ENCODE assay signal across 10 mouse cellular contexts in genomic region chr8:113866530-113866929, GRCm38 (mm10). TPM values are rescaled to one million over a fixed set of nuclear protein-coding genes. Genes with fewer than 3 reads are reported as not detected.
"Had no signal": no experiment of that assay in that cellular context is flagged by ENCODE, and none has a peak within 500 bp of the region (broad histone marks: within the 10 kb centered on the region; RNA-seq: fewer than 3 reads in every experiment).

No protein-coding gene starts in this region.

- H3K9ac ChIP-seq: liver, embryonic 15.5 days; midbrain, embryonic 13.5 days had no signal

- H3K9me3 ChIP-seq: limb, embryonic 10.5 days; liver, embryonic 15.5 days; midbrain, embryonic 13.5 days had no signal

- H3K27ac ChIP-seq: left cerebral cortex, adult 2 months; limb, embryonic 10.5 days; liver, embryonic 15.5 days; midbrain, embryonic 13.5 days; stomach, postnatal 0 days had no signal

- H3K4me2 ChIP-seq: liver, embryonic 11.5 days; liver, embryonic 15.5 days; midbrain, embryonic 13.5 days had no signal

- DNase-seq: lung, adult 2 months; right cerebral cortex, adult 18-20 months; right cerebral cortex, postnatal 25 days had no signal

- H3K27me3 ChIP-seq: liver, embryonic 15.5 days; midbrain, embryonic 13.5 days had no signal

- H3K36me3 ChIP-seq: limb, embryonic 10.5 days; liver, embryonic 15.5 days; midbrain, embryonic 13.5 days had no signal

- H3K4me3 ChIP-seq: left cerebral cortex, adult 2 months; limb, embryonic 10.5 days; liver, embryonic 15.5 days; midbrain, embryonic 13.5 days had no signal

- ATAC-seq: lung, postnatal 0 days; midbrain, embryonic 13.5 days had no signal

- H3K4me1 ChIP-seq: limb, embryonic 10.5 days; liver, embryonic 15.5 days had no signal

RNA-seq across cellular contexts. Expression of gene Adamts18, which starts 18.0 kb away (rescaled TPM):
- polyA plus RNA-seq: lung, adult 2 months had no signal
